Mouse (Mus musculus) ES-E14 (cell line): Measurements from ENCODE around the gene Hmgcs2. TPM values are rescaled to one million over a fixed set of nuclear protein-coding genes. Genes with fewer than 3 reads are reported as not detected.

Experiments
- DNase-seq: peaks from one replicate; pipeline ENCODE4 v3.0.0-alpha.2; 2013; ENCODE audit warnings: low read depth, low spot score
- H3K27ac ChIP-seq: 2 replicates; pipeline ENCODE4 v1.5.1; 2012; ENCODE audit warnings: low read depth, mild to moderate bottlenecking, low read length, moderate library complexity, mixed read lengths; ENCODE audit not compliant: poor library complexity, insufficient read depth, severe bottlenecking
- H3K36me3 ChIP-seq: 2 replicates; pipeline ENCODE4 v1.6.1; 2012; ENCODE audit warnings: mild to moderate bottlenecking, low read length, moderate library complexity, mixed read lengths; ENCODE audit not compliant: control insufficient read depth, poor library complexity, insufficient read depth, severe bottlenecking
- H3K4me1 ChIP-seq, 2 experiments: fragments of 150-350 bp in 1 of 2; sonication (generic) in 1 of 2; 2 replicates each; pipeline ENCODE4 v1.6.1; 2012; ENCODE audit warnings: low read length in 2 of 2, mild to moderate bottlenecking in 1 of 2, mixed read lengths in 1 of 2; ENCODE audit not compliant: control insufficient read depth in 2 of 2, insufficient read depth in 2 of 2, poor library complexity in 1 of 2
- H3K4me3 ChIP-seq, 2 experiments: fragments of 150-350 bp in 1 of 2; sonication (generic) in 1 of 2; 2 replicates each; pipeline ENCODE4 v1.5.1; 2012; ENCODE audit warnings: low read length in 2 of 2, low read depth in 1 of 2, mild to moderate bottlenecking in 1 of 2, mixed read lengths in 1 of 2; ENCODE audit not compliant: insufficient read depth in 1 of 2, poor library complexity in 1 of 2, severe bottlenecking in 1 of 2
- H3K9ac ChIP-seq: 2 replicates; pipeline ENCODE4 v1.6.1; 2012; ENCODE audit warnings: low read depth, mild to moderate bottlenecking, low read length, mixed read lengths; ENCODE audit not compliant: poor library complexity, insufficient read depth, severe bottlenecking
- H3K9me3 ChIP-seq: fragments of 150-350 bp; sonication (generic); 2 replicates; pipeline ENCODE4 v1.6.1; 2012; ENCODE audit warnings: low read depth, mild to moderate bottlenecking, low read length; ENCODE audit not compliant: control insufficient read depth, insufficient read depth
- CHD2 ChIP-seq: IDR thresholded peaks from 2 replicates; pipeline ENCODE4 v1.6.1; 2014; ENCODE audit warnings: mild to moderate bottlenecking, low read depth, low read length, inconsistent platforms
- HCFC1 ChIP-seq: IDR thresholded peaks from 2 replicates; pipeline ENCODE4 v1.6.1; 2012; ENCODE audit warnings: low read length, inconsistent platforms, borderline replicate concordance; ENCODE audit not compliant: insufficient read depth
- MAFK ChIP-seq: IDR thresholded peaks from 2 replicates; pipeline ENCODE4 v1.6.1; 2014; ENCODE audit warnings: mild to moderate bottlenecking, low read depth, low read length, inconsistent platforms; ENCODE audit not compliant: insufficient read depth
- ZC3H11A ChIP-seq: IDR thresholded peaks from 2 replicates; pipeline ENCODE4 v1.6.1; 2012; ENCODE audit warnings: low read depth, mild to moderate bottlenecking, inconsistent platforms, low read length, borderline replicate concordance
- ZNF384 ChIP-seq: IDR thresholded peaks from 2 replicates; pipeline ENCODE4 v1.6.1; 2012; ENCODE audit warnings: low read depth, low read length, inconsistent platforms
- in situ Hi-C, 2 experiments: fragments of 600-800 bp; cut with MboI; formaldehyde crosslinking; loops; one replicate each; pipeline ENCODE4 v1.15.1; 2025; ENCODE audit warnings: low sequenced_read_pairs in 2 of 2, inconsistent platforms in 1 of 2; ENCODE audit not compliant: unreplicated experiment in 2 of 2
- total RNA-seq: library from RNA; depleted of rRNA; stranded (reverse); fragments of 300-350 nt; gene quantifications from 2 replicates; pipeline ENCODE4 v1.2.3, GENCODE M21; 2012

The Hmgcs2 gene
- total RNA-seq, 1 experiment = not detected

DNA sequence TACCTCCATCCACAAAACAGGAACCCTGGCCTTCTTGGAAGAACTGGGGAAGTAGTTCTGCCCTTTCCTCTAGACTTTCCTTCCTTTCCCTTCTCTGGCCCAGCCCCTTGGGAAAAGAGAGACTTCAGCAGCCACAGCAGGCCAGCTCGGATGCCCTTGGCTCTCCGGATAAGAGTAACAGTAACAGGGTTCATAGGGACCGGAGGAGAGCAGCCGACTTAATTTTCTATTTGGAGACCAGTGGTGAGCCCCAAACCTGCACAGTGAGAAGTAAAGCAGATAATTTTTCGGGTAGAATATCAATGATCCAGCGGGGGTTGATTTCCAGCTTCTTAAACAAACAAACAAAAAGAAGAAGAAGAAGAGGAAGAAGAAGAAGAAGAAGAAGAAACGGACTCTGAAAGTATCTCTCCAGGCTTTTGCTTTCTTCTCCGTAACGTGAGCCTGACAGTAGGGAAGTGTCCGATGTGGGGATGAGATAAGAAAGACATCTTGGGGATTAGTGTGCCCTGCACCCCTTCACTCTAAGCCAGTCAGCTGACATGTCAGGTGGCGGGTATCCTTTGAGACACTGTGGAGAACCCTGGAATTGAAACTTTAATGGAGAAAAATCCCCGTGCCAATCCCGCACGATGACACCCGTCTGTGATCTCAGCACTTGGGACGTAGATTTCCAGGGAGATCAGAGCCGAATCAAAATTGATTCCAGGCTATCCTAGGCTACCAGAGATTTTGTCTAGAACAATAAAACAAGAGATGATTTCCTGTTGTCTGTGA, 60.8 kb downstream of the Hmgcs2 start:
- H3K36me3 ChIP-seq = peaks cover 5% of the 10 kb centered on the region; the same call in 1 of the 2 replicates
- TF ChIP-seq MAFK (no peak), CHD2 (no peak), ZNF384 (no peak), HCFC1 (no peak), ZC3H11A (no peak)
- peaks cover 0 to 4% of the 10 kb centered on the region in 2 experiments; a peak in 1 of 4 replicates for H3K4me1 ChIP-seq
- no peaks in the 10 kb centered on the region for H3K9me3 ChIP-seq
- no peak for DNase-seq
- no peak overlapping the region for H3K9ac ChIP-seq
- in situ Hi-C loops = no loop called here
- H3K27ac ChIP-seq = no peak overlapping the region
- H3K4me3 ChIP-seq = no peak overlapping the region

DNA sequence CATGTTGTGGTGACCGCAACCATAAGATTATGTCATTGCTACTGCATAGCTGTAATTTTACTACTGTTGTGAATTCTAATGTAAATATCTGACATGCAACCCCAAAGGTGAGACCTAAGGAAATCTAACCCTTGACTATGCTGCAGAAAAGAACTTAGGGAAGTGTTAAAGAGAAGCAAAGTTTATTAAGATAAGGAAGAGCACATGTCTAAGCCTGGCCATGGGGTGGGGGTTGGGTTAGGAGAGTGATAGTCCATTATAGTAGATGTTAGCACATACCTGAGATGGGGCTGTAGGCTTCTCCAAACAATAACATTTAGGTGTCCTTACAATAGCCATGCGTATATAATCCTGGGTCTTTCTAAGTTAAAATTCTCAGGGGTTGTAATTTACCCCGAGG, 63.0 kb downstream of the Hmgcs2 start:
- Histone ChIP-seq H3K9ac (no peak overlapping the region), H3K27ac (no peak overlapping the region), H3K36me3 (no peaks in the 10 kb centered on the region), H3K9me3 (no peaks in the 10 kb centered on the region), H3K4me1 (peaks cover 0 to 8% of the 10 kb centered on the region in 2 experiments; a peak in 2 of 4 replicates), H3K4me3 (no peak overlapping the region)
- TF ChIP-seq CHD2 (no peak), ZC3H11A (no peak), MAFK (no peak), HCFC1 (no peak), ZNF384 (no peak)
- DNase-seq = no peak
- in situ Hi-C loops = no loop called here

DNA sequence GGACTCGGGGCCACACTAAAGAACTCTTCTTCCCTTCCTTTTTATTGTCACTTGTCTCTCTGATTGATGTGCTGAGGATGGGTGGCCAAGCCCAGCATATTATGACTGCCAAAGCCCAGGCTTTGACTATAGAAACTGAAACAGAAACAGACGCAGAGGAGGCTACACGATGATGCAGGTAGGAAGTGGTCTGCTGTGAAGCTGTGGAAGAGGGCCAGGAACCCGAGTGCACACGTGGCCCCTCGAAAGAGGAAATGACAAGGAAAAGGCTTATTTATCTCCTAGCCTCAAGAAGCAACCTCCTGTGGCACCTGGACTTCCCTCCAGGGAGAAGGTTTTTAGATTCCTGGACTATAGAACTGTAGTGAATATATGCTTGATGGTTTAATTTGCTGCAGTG, 67.9 kb downstream of the Hmgcs2 start:
- DNase-seq = no peak
- H3K9me3 ChIP-seq = no peaks in the 10 kb centered on the region
- TF ChIP-seq MAFK (no peak), CHD2 (no peak), ZNF384 (no peak), HCFC1 (no peak), ZC3H11A (no peak)
- H3K9ac ChIP-seq = no peak overlapping the region
- H3K27ac ChIP-seq = no peak overlapping the region
- in situ Hi-C loops = no loop called here
- H3K4me3 ChIP-seq = no peak overlapping the region
- peaks cover 11 to 19% of the 10 kb centered on the region in 2 experiments; a peak in 3 of 4 replicates for H3K4me1 ChIP-seq
- no peaks in the 10 kb centered on the region for H3K36me3 ChIP-seq

DNA sequence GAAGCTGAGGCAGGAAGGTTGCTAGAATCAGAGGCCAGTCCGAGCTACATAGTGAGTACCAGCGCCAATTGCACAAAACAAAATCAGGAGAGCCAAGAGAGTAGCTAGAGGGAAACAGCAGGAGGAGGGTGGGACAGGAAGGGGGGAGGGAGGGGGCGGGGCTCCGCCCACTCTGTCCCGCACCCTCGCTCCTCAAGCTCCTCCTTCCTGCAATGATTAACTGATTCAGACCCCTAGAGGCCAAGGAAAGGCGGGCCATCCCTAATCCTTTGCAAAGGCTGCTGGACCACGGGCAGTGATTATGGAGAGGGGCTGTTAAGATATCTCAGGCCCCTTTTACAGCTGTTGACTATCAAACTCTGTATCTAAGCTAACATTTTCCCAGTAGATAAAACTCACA, 68.5 kb downstream of the Hmgcs2 start:
- TF ChIP-seq ZNF384 (no peak), CHD2 (no peak), HCFC1 (no peak), ZC3H11A (no peak), MAFK (no peak)
- H3K9ac ChIP-seq = no peak overlapping the region
- no peak overlapping the region for H3K27ac ChIP-seq
- H3K9me3 ChIP-seq = no peaks in the 10 kb centered on the region
- DNase-seq = peak; percentile 65
- peak overlapping the region in 1 of 2 experiments; percentile 36; a peak in 2 of 4 replicates for H3K4me3 ChIP-seq
- in situ Hi-C loops = no loop called here
- H3K36me3 ChIP-seq = no peaks in the 10 kb centered on the region
- H3K4me1 ChIP-seq = peaks cover 11 to 19% of the 10 kb centered on the region in 2 experiments; a peak in 3 of 4 replicates
